Mouse (Mus musculus): ENCODE results near the gene Slc7a8. TPM values are rescaled to one million over a fixed set of nuclear protein-coding genes. Genes with fewer than 3 reads are reported as not detected.

Gene Slc7a8
- total and polyA plus RNA-seq, 3 experiments: 54.9 to 325 (median 199) TPM

DNA sequence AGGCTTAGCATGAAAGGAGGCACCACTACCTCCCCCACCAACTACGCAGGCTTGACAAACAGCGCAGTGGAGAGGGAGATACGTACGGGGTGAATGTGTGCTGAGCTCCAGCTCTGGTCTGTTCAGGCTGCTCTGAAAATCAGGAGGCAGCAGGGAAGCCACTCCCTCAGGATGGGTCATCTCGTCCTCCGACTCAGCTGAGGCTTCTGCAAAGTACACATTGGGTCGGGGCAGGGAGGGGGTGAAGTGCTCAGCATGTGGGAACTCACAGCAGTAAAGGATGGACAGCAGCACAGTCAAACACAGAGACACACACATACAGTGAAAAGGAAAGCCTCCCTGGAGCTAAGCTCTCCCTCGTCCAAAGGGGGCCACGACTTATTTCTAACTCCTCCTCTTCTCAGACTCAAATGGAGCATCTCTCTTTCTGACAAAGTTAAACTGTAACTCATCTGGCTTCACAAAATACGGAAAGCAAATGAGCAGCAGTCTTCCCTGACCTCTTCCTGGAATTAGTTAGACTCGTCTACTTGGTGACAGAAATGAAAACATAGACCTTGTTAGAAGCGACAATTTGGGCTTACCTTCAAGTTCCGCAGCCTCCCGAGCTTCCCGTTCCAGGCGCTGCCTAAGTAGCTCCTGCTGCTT is 103.0 kb downstream of the Slc7a8 start:
- peaks cover 40% of the 10 kb centered on the region for H3K4me1 ChIP-seq (ENCODE audit: insufficient read depth, low read depth, low read length)
- DNase-seq (ENCODE audit: low spot score) (no peak), ATAC-seq (ENCODE audit: extremely low read depth, insufficient number of reproducible peaks, low FRiP score, poor library complexity, severe bottlenecking) (no peak)
- no peaks in the 10 kb centered on the region for H3K27me3 ChIP-seq (ENCODE audit: insufficient read depth, low read length)
- H3K36me3 ChIP-seq (replicated peaks): peaks cover 86% of the 10 kb centered on the region
- no peak overlapping the region for H3K4me3 ChIP-seq (ENCODE audit: low read depth, low read length)
- no peaks in the 10 kb centered on the region for H3K9me3 ChIP-seq (replicated peaks)
- TF ChIP-seq CTCF (IDR thresholded peaks at IDR 0.05; ENCODE audit: low read depth, low read length) (no peak), GATA1 (IDR thresholded peaks at IDR 0.05; ENCODE audit: borderline replicate concordance, low read length) (no peak), TAL1 (conservative IDR thresholded peaks at IDR 0.05; ENCODE audit: low read depth, low read length) (no peak), GATA2 (IDR thresholded peaks at IDR 0.05; ENCODE audit: borderline replicate concordance, low read depth, low read length) (no peak), POLR2AphosphoS5 (IDR thresholded peaks at IDR 0.05; ENCODE audit: insufficient replicate concordance, low read depth, low read length) (no peak)

DNA sequence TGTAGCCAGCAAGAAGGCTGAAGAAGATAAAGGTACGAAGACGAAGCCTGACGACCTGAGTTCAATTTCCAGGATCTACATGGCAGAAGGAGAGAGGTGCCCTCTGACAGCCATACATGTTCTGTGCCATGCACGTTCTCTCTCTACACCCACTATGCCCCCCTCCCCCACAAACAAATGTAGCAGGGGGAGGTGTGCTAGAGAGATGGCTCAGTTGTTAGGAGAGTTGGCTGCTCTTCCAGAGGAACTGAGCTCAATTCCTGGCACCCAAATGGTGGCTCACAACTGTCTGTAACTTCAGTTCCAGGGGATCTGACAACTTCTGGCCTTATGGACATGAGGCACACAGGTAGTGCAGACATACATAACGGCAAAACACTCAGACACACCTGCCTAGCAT is 105.5 kb downstream of the Slc7a8 start:
- TF ChIP-seq GATA2 (IDR thresholded peaks at IDR 0.05; ENCODE audit: borderline replicate concordance, low read depth, low read length) (no peak), CTCF (IDR thresholded peaks at IDR 0.05; ENCODE audit: low read depth, low read length) (no peak), TAL1 (conservative IDR thresholded peaks at IDR 0.05; ENCODE audit: low read depth, low read length) (no peak), POLR2AphosphoS5 (IDR thresholded peaks at IDR 0.05; ENCODE audit: insufficient replicate concordance, low read depth, low read length) (no peak), GATA1 (IDR thresholded peaks at IDR 0.05; ENCODE audit: borderline replicate concordance, low read length) (no peak)
- Histone ChIP-seq H3K36me3 (replicated peaks) (peaks cover 86% of the 10 kb centered on the region), H3K4me1 (ENCODE audit: insufficient read depth, low read depth, low read length) (peaks cover 31% of the 10 kb centered on the region), H3K4me3 (ENCODE audit: low read depth, low read length) (no peak overlapping the region), H3K9me3 (replicated peaks) (no peaks in the 10 kb centered on the region), H3K27me3 (ENCODE audit: insufficient read depth, low read length) (no peaks in the 10 kb centered on the region)
- ATAC-seq (ENCODE audit: extremely low read depth, insufficient number of reproducible peaks, low FRiP score, poor library complexity, severe bottlenecking) (no peak), DNase-seq (ENCODE audit: low spot score) (no peak)

DNA sequence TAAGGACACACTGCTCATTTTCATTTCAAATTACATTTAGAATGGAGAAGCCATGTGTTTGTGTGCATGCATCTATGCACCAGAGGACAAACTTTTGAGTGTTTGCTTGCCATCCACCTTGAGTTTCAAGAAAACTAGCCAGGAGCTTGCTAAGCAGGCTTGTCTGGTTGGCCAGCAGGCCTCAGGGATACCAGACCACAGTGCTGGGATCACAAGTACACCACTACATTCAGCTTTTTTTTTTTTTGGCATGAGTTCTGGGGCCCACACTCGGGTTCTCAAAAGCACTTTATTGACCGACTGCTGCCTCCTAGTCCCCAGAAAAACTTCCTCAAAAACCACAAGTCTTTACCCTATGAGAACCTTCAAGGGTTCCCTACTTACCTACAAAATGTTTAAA is 107.4 kb downstream of the Slc7a8 start:
- Histone ChIP-seq H3K4me1 (ENCODE audit: insufficient read depth, low read depth, low read length) (peaks cover 31% of the 10 kb centered on the region), H3K9me3 (replicated peaks) (no peaks in the 10 kb centered on the region), H3K4me3 (ENCODE audit: low read depth, low read length) (no peak overlapping the region), H3K36me3 (replicated peaks) (peaks cover 88% of the 10 kb centered on the region), H3K27me3 (ENCODE audit: insufficient read depth, low read length) (no peaks in the 10 kb centered on the region)
- no peak for DNase-seq (ENCODE audit: low spot score)
- TF ChIP-seq GATA1 (IDR thresholded peaks at IDR 0.05; ENCODE audit: borderline replicate concordance, low read length): no peak
- TF ChIP-seq GATA2 (IDR thresholded peaks at IDR 0.05; ENCODE audit: borderline replicate concordance, low read depth, low read length): no peak
- no peak for TF ChIP-seq TAL1 (conservative IDR thresholded peaks at IDR 0.05; ENCODE audit: low read depth, low read length)
- no peak for TF ChIP-seq CTCF (IDR thresholded peaks at IDR 0.05; ENCODE audit: low read depth, low read length)
- no peak for TF ChIP-seq POLR2AphosphoS5 (IDR thresholded peaks at IDR 0.05; ENCODE audit: insufficient replicate concordance, low read depth, low read length)
- no peak for ATAC-seq (ENCODE audit: extremely low read depth, insufficient number of reproducible peaks, low FRiP score, poor library complexity, severe bottlenecking)

Other genes with a start within 250 kb of the Slc7a8 start
Only the 20 nearest of the 25 such genes appear.
- gene 4931414P19Rik, start 176.0 kb downstream of the Slc7a8 start, total RNA-seq (2014; fragmentation: Nextera tagmentation): 9.0 and 25.1 TPM in 2 replicates
- gene 4931414P19Rik, start 176.0 kb downstream of the Slc7a8 start, total RNA-seq (2017): 2.6 and 4.8 TPM in 2 replicates
- gene 4931414P19Rik, start 176.0 kb downstream of the Slc7a8 start, polyA plus RNA-seq (2012): 21.3 and 25.6 TPM in 2 replicates
- gene Psmb5, start 163.9 kb downstream of the Slc7a8 start, total RNA-seq (2014; fragmentation: Nextera tagmentation): 26.5 and 32.1 TPM in 2 replicates
- gene Psmb5, start 163.9 kb downstream of the Slc7a8 start, total RNA-seq (2017): 50.8 and 56.8 TPM in 2 replicates
- 149 and 159 TPM in 2 replicates for gene Psmb5, start 163.9 kb downstream of the Slc7a8 start, polyA plus RNA-seq (2012)
- gene Psmb11, start 160.5 kb downstream of the Slc7a8 start, total RNA-seq (2014; fragmentation: Nextera tagmentation): not detected in 2 replicates
- gene Psmb11, start 160.5 kb downstream of the Slc7a8 start, total RNA-seq (2017): 0.11 and 0.12 TPM in 2 replicates
- gene Psmb11, start 160.5 kb downstream of the Slc7a8 start, polyA plus RNA-seq (2012): not detected in 2 replicates
- not detected in 2 replicates for gene Gm17606, start 141.0 kb downstream of the Slc7a8 start, total RNA-seq (2014; fragmentation: Nextera tagmentation)
- gene Gm17606, start 141.0 kb downstream of the Slc7a8 start, total RNA-seq (2017): not detected in 2 replicates
- not detected in 2 replicates for gene Gm17606, start 141.0 kb downstream of the Slc7a8 start, polyA plus RNA-seq (2012)
- gene Cdh24, start 140.6 kb downstream of the Slc7a8 start, total RNA-seq (2014; fragmentation: Nextera tagmentation): 0.68 and 0.73 TPM in 2 replicates
- gene Cdh24, start 140.6 kb downstream of the Slc7a8 start, total RNA-seq (2017): 0.11 and 0.35 TPM in 2 replicates
- 1.5 and 1.8 TPM in 2 replicates for gene Cdh24, start 140.6 kb downstream of the Slc7a8 start, polyA plus RNA-seq (2012)
- gene 1700123O20Rik, start 95.7 kb downstream of the Slc7a8 start, total RNA-seq (2014; fragmentation: Nextera tagmentation): 38.2 and 45.2 TPM in 2 replicates
- 34.1 and 34.6 TPM in 2 replicates for gene 1700123O20Rik, start 95.7 kb downstream of the Slc7a8 start, total RNA-seq (2017)
- gene 1700123O20Rik, start 95.7 kb downstream of the Slc7a8 start, polyA plus RNA-seq (2012): 10.1 and 12.5 TPM in 2 replicates
- 266 and 298 TPM in 2 replicates for gene Acin1, start 95.0 kb downstream of the Slc7a8 start, total RNA-seq (2014; fragmentation: Nextera tagmentation)
- 115 and 125 TPM in 2 replicates for gene Acin1, start 95.0 kb downstream of the Slc7a8 start, total RNA-seq (2017)
- gene Acin1, start 95.0 kb downstream of the Slc7a8 start, polyA plus RNA-seq (2012): 640 and 697 TPM in 2 replicates
- gene Gm29776, start 83.1 kb downstream of the Slc7a8 start, total RNA-seq (2014; fragmentation: Nextera tagmentation): not detected in 2 replicates
- 0.11 TPM in 1 of 2 replicates, not detected in the other for gene Gm29776, start 83.1 kb downstream of the Slc7a8 start, total RNA-seq (2017)
- gene Gm29776, start 83.1 kb downstream of the Slc7a8 start, polyA plus RNA-seq (2012): 0.02 TPM in 1 of 2 replicates, not detected in the other
- gene Cebpe, start 69.8 kb downstream of the Slc7a8 start, total RNA-seq (2014; fragmentation: Nextera tagmentation): 0.90 and 1.6 TPM in 2 replicates
- gene Cebpe, start 69.8 kb downstream of the Slc7a8 start, total RNA-seq (2017): 0.16 TPM in 1 of 2 replicates, not detected in the other
- 11.1 and 12.4 TPM in 2 replicates for gene Cebpe, start 69.8 kb downstream of the Slc7a8 start, polyA plus RNA-seq (2012)
- not detected in 2 replicates for gene Rnf212b, start 32.2 kb upstream of the Slc7a8 start, total RNA-seq (2014; fragmentation: Nextera tagmentation)
- gene Rnf212b, start 32.2 kb upstream of the Slc7a8 start, total RNA-seq (2017): 0.27 TPM in 1 of 2 replicates, not detected in the other
- gene Rnf212b, start 32.2 kb upstream of the Slc7a8 start, polyA plus RNA-seq (2012): not detected in 2 replicates
- 9.2 and 10.0 TPM in 2 replicates for gene Homez, start 89.0 kb upstream of the Slc7a8 start, total RNA-seq (2014; fragmentation: Nextera tagmentation)
- gene Homez, start 89.0 kb upstream of the Slc7a8 start, total RNA-seq (2017): 8.1 and 8.4 TPM in 2 replicates
- 1.2 and 1.3 TPM in 2 replicates for gene Homez, start 89.0 kb upstream of the Slc7a8 start, polyA plus RNA-seq (2012)
- 3.6 and 8.7 TPM in 2 replicates for gene Ppp1r3e, start 95.6 kb upstream of the Slc7a8 start, total RNA-seq (2014; fragmentation: Nextera tagmentation)
- gene Ppp1r3e, start 95.6 kb upstream of the Slc7a8 start, total RNA-seq (2017): 0.64 and 0.87 TPM in 2 replicates
- 1.2 TPM in 2 replicates for gene Ppp1r3e, start 95.6 kb upstream of the Slc7a8 start, polyA plus RNA-seq (2012)
- gene Bcl2l2, start 101.4 kb upstream of the Slc7a8 start, total RNA-seq (2014; fragmentation: Nextera tagmentation): 9.9 and 10.6 TPM in 2 replicates
- gene Bcl2l2, start 101.4 kb upstream of the Slc7a8 start, total RNA-seq (2017): 12.7 and 14.0 TPM in 2 replicates
- gene Bcl2l2, start 101.4 kb upstream of the Slc7a8 start, polyA plus RNA-seq (2012): 25.2 and 36.3 TPM in 2 replicates
- gene Gm20521, start 101.5 kb upstream of the Slc7a8 start, total RNA-seq (2014; fragmentation: Nextera tagmentation): 5.5 TPM in 1 of 2 replicates, not detected in the other
- gene Gm20521, start 101.5 kb upstream of the Slc7a8 start, total RNA-seq (2017): 1.2 and 2.1 TPM in 2 replicates
- 3.0 and 4.0 TPM in 2 replicates for gene Gm20521, start 101.5 kb upstream of the Slc7a8 start, polyA plus RNA-seq (2012)
- gene Pabpn1, start 110.6 kb upstream of the Slc7a8 start, total RNA-seq (2014; fragmentation: Nextera tagmentation): 190 and 193 TPM in 2 replicates
- 118 and 142 TPM in 2 replicates for gene Pabpn1, start 110.6 kb upstream of the Slc7a8 start, total RNA-seq (2017)
- gene Pabpn1, start 110.6 kb upstream of the Slc7a8 start, polyA plus RNA-seq (2012): 387 and 490 TPM in 2 replicates
- gene Slc22a17, start 131.2 kb upstream of the Slc7a8 start, total RNA-seq (2014; fragmentation: Nextera tagmentation): 0.60 TPM in 1 of 2 replicates, not detected in the other
- gene Slc22a17, start 131.2 kb upstream of the Slc7a8 start, total RNA-seq (2017): 0.05 and 0.06 TPM in 2 replicates
- gene Slc22a17, start 131.2 kb upstream of the Slc7a8 start, polyA plus RNA-seq (2012): 0.13 and 0.33 TPM in 2 replicates
- gene Efs, start 144.2 kb upstream of the Slc7a8 start, total RNA-seq (2014; fragmentation: Nextera tagmentation): not detected in 2 replicates
- gene Efs, start 144.2 kb upstream of the Slc7a8 start, total RNA-seq (2017): not detected in 2 replicates
- gene Efs, start 144.2 kb upstream of the Slc7a8 start, polyA plus RNA-seq (2012): not detected in 2 replicates
- not detected in 2 replicates for gene Il25, start 150.7 kb upstream of the Slc7a8 start, total RNA-seq (2014; fragmentation: Nextera tagmentation)
- gene Il25, start 150.7 kb upstream of the Slc7a8 start, total RNA-seq (2017): not detected in 2 replicates
- not detected in 2 replicates for gene Il25, start 150.7 kb upstream of the Slc7a8 start, polyA plus RNA-seq (2012)
- not detected in 2 replicates for gene Cmtm5, start 154.3 kb upstream of the Slc7a8 start, total RNA-seq (2014; fragmentation: Nextera tagmentation)
- not detected in 2 replicates for gene Cmtm5, start 154.3 kb upstream of the Slc7a8 start, total RNA-seq (2017)
- not detected in 2 replicates for gene Cmtm5, start 154.3 kb upstream of the Slc7a8 start, polyA plus RNA-seq (2012)
- not detected in 2 replicates for gene Myh6, start 185.0 kb upstream of the Slc7a8 start, total RNA-seq (2014; fragmentation: Nextera tagmentation)
- 0.29 and 0.38 TPM in 2 replicates for gene Myh6, start 185.0 kb upstream of the Slc7a8 start, total RNA-seq (2017)
- 0.18 and 0.23 TPM in 2 replicates for gene Myh6, start 185.0 kb upstream of the Slc7a8 start, polyA plus RNA-seq (2012)

All from G1E (cell line).